Mouse (Mus musculus) spleen, embryonic (tissue): ENCODE measurements around the gene Syde2.

Experiments used
- CTCF ChIA-PET: fragments of 350-600 bp; sonication (Branson Sonifier 250); formaldehyde crosslinking; loops from one replicate; lab custom pipeline; 2022; lab: Charles Lee

Gene Syde2

GRCm38 (mm10) chr3:145987268-145987969, at the start of gene Syde2:
TSS of gene Syde2 (plus strand) at chr3:145987870.
- CTCF ChIA-PET, result no interaction called here

DNA sequence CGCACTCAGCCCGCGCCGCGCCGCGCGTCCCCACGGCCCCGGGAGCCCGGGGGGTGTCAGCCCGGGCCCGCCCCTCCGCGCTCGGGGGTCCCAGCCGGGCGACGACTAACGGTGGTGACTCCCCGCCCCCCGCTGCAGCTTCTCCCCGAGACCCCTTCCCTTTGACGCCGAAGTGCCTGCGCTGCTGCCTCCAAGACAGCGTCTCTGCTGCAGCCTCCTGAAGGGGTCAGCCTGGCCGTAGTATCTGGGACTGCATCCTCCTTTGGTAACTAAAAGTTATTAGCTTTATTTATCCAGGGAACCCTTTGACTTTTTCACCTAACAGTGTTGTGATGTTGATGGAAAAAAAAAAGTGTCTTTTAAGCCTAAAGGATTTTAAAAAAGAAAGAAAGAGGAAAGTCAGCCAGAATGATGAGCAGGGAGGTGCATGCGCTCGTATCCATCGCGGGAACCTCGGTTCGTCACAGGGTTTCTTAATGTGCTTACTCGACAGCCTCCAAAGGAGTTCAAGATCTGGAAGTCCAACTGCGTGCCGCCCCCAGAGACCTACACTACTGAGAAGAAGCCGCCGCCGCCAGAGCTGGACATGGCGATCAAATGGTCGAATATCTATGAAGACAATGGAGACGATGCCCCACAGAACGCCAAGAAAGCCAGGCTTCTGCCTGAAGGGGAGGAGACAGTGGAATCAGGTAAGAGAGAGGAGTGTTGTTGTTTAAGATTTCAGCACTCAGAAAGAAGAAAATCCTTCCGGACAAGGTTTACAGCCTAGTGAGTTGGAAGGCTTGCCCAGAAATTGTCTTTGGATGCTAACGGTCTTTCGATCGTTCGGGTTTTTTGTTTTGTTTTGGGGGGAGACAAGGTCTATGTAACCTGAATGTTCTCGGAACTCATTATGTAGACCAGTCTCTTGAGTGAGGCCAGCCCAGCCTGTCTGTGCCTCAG, 49.0 kb upstream of the Syde2 start:
- CTCF ChIA-PET, result interaction anchor here (0.6 to 1.1 kb wide), 3 partner anchors 11 to 76 kb away, joined by 3 to 7 read pairs (median 3); no protein-coding TSS in a partner anchor

DNA sequence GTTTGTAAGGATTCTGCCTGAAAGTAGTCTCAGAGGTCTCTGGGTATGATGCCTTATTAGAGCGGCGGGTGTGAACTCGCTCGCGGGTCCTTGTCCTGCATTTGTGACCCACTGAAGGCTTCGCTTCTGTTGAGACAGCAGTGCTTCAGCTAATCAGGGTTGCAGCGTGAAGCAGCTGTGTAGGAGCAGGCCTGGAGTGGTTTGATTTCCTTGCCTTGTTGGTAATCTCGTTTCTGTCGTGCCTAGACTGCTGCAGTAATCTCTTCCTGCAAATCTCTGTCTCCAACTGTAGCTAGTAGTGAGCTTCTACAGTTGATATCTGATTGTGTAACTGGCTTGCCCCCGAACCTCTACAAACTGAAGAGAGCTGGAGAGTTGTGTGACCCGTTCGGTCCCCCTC, 48.3 kb upstream of the Syde2 start:
- CTCF ChIA-PET, result interaction anchor here (0.6 kb wide), 1 partner anchor 75 kb away, joined by 3 read pairs; no protein-coding TSS in a partner anchor

GRCm38 (mm10) chr3:145939971-145940370, 47.7 kb upstream of the Syde2 start:
- CTCF ChIA-PET, result no interaction called here

- CTCF ChIA-PET, result interaction anchor here (0.6 to 1.5 kb wide), 2 partner anchors 235 to 410 kb away, joined by 3 to 5 read pairs; no protein-coding TSS in a partner anchor
Measured at GRCm38 (mm10) chr3:145941971-145942370, 45.7 kb upstream of the Syde2 start.

DNA sequence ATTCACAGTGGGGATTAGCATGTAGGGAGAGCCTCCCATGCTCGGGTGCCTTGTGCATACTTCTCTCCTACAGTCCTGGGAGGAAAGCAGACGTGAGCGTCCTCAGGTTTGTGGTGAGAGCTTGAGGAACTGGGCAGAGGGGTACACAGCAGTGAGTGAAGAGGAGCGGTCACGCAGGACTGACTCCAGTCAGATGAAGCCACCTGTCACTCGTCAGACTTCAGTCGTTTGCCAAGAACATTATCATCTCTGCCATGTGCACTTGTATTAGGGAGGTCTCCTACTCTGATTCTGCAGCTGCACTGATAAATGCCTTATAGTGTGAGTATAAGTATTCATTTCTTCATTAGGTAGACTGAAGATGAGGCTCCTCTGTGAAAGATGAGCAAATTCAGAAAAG, 43.3 kb upstream of the Syde2 start:
- CTCF ChIA-PET, result interaction anchor here (0.5 kb wide), 1 partner anchor 233 kb away, joined by 3 read pairs; no protein-coding TSS in a partner anchor

DNA sequence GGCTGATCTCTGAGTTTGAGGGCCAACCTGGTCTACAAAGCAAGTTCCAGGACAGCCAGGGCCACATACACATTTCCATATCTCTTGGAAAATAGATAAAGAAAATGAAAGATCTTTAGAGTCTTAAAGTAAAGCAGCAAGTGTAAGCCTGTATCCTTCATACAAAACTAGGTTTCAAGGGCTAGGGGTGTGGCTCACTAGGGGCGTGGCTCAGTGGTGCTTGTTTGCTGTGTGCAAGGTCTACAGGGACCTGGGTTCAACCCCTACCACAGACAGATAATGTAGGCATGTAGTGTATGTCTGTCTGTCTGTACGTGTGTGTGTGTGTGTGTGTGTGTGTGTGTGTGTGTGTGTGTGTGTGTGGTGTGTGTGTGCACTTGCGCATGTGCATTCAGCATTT, 41.8 kb upstream of the Syde2 start:
- CTCF ChIA-PET, result no interaction called here

- CTCF ChIA-PET, result no interaction called here
Measured at GRCm38 (mm10) chr3:145946654-145947053, 41.0 kb upstream of the Syde2 start.

DNA sequence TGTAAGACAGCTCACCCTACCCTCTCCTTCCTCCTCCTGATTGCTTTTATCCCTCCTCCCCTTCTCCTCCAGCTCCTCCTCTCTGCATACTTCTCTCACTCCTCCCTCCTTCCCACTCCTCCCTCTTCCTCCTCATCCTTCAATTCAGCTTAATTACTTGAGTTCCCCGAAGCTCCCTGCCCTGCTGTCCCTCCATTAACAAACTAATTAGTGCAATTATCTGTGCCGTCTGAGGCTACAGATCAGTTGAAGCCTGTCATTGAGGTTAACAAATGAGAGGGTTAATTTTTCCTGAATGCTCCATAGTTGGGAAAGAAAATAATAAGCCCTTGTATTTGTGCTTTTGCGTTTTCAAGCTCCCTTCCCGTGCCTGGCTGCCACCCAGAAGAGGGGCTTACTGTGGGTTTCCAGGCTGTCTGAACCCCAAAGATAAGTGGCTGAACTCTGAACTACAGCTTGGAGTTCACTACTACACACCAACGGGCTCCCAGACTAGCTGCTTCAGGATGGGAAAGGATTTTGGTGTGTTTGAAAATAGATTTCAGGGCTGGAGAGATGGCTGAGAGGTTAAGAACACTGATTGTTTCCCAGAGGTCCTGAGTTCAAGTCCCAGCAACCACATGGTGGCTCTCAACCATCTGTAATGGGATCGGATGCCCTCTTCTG, 40.0 kb upstream of the Syde2 start:
- CTCF ChIA-PET, result no interaction called here

- CTCF ChIA-PET, result interaction anchor here (0.7 to 1.2 kb wide), 2 partner anchors 12 to 75 kb away, joined by 7 to 12 read pairs; partner anchors contain the start of gene 2410004B18Rik
Measured at GRCm38 (mm10) chr3:145950034-145950814, 37.4 kb upstream of the Syde2 start.

- CTCF ChIA-PET, result interaction anchor here (1.5 kb wide), 1 partner anchor 94 kb away, joined by 3 read pairs; no protein-coding TSS in a partner anchor
Measured at GRCm38 (mm10) chr3:145950815-145951130, 36.9 kb upstream of the Syde2 start.

DNA sequence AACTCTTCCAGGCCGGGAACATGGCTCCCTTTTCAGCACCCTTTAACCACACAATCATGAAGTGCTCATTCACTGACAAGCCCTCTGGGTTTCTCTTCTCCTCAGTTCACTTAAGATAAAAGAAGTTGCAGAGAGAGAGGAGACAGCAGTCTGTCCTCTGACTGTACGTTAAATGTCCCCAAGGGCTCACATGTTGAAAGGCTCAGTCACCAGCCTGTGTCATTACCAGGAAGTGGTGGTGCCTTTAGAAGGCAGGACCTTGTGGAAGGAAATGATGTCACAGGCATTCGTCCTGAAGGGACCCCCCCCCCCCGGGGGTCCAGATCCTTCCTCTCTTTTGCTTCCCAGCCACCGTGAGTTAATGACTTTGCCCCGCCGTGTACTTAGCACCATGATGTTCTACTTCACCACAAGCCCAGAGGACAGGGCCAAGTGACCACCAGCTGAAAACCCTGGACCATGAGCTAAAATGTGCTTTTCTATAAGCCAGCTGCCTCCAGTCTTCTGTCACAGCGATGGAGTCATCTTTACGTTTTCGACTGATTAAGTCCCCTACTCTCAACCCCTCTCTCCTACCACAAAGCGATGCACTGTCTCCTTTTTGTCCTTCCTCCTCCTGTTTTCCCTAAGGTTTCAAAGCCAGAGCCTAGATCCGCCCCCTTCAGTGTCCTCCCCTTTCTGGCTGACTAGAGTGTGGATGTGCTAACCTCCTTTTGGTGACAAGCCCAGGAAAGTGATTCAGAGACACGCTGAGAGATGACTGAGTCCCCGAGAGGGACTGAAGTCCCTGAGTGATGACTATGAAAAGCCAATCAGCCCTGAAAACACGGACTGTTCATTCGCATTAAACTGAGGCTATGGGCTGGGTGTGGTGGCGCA, 36.1 kb upstream of the Syde2 start:
- CTCF ChIA-PET, result interaction anchor here (1.5 kb wide), 1 partner anchor 94 kb away, joined by 3 read pairs; no protein-coding TSS in a partner anchor

DNA sequence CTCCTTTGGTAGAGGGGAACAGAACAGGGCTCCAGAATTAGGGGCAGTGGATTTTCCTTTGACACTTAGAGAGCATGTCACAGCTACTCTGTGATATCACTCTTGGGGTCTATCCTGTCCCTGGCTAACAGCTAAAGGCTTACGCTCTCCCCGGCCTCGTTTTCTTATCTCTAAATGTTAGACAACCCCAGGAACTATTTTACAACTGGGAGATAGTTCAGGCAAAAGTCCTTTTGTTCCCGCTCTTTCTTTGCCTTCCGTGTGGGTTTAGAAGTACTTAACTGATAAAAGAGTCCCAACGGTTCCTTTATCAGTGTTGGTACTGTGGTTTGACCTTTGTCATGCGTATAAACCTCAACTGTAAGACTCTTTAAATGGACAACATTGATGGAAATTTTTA, 34.7 kb upstream of the Syde2 start:
- CTCF ChIA-PET, result no interaction called here

- CTCF ChIA-PET, result no interaction called here
Measured at GRCm38 (mm10) chr3:145953411-145953810, 34.3 kb upstream of the Syde2 start.

DNA sequence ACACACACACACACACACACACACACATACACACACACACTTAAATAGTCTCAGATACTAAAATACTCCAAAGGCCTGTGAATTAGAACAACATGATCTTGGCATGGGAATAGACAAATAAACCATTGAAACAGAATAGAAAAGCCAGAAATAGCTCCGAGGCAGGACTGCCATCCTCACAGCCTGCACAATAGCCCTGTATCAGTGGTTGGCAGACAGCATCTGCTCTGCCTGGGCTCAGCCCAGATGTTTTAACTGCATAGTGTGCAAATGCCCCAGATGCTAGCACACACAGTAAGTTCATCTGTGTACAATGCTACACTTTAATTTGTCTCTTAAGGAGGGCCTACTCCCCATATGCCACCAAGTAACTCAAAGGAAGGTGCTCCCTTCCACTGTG, 27.8 kb upstream of the Syde2 start:
- CTCF ChIA-PET, result no interaction called here

DNA sequence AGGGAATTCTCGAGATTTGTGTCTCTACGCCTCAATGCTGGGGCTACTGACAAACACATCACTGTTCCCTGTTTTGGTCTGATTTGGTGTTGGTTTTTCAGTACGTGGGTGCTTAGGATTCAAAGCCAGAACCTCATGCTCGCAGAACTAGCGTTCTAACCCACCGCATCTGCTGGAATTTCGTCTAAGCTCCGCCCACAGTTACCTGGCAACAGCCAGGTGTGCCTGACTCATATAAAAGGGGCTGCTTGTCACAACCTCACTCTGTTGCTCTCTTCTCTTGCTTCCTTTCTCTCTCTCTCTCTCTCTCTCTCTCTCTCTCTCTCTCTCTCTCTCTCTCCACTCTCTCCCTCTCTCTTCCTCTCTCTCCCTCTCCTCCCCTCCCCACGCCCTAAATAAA, 25.3 kb upstream of the Syde2 start:
- CTCF ChIA-PET, result no interaction called here

GRCm38 (mm10) chr3:145963101-145964017, 24.3 kb upstream of the Syde2 start:
- CTCF ChIA-PET, result no interaction called here

- CTCF ChIA-PET, result interaction anchor here (0.5 kb wide), 1 partner anchor 55 kb away, joined by 4 read pairs; no protein-coding TSS in a partner anchor
Measured at GRCm38 (mm10) chr3:145964018-145964387, 23.7 kb upstream of the Syde2 start.

GRCm38 (mm10) chr3:145964473-145964872, 23.2 kb upstream of the Syde2 start:
- CTCF ChIA-PET, result interaction anchor here (0.5 kb wide), 1 partner anchor 55 kb away, joined by 4 read pairs; no protein-coding TSS in a partner anchor
